Mouse (Mus musculus) E14TG2a.4 (cell line): ENCODE measurements around the gene Usp25.

Experiments used
- CTCF ChIP-seq: conservative IDR thresholded peaks from 2 replicates; pipeline ENCODE4 v1.5.1; 2014; ENCODE audit warnings: low read length
- POU5F1 ChIP-seq: IDR thresholded peaks from 2 replicates; pipeline ENCODE4 v1.6.1; 2014; ENCODE audit warnings: low read length, borderline replicate concordance

DNA sequence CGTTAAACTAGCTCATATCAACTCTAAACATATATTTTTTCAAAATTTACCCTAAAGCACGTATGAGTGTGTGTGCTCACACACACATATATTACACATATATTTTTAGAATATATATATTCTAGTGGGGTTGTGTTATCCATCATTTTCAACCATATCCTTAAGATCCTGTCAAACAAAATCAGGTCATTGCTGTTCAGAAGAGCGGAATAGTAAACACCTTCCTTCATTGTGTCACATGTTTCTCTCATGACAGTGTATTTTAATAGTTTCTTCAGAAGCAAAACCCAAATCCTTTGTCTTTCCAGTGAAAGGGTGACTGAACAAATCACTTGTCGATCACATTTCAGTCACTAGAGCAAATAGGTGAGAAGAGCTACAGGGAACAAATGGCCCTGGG is 25.8 kb upstream of the Usp25 start:
- TF ChIP-seq CTCF (no peak), POU5F1 (no peak)
